Mouse (Mus musculus): ENCODE measurements around the gene Akap13.

DNA sequence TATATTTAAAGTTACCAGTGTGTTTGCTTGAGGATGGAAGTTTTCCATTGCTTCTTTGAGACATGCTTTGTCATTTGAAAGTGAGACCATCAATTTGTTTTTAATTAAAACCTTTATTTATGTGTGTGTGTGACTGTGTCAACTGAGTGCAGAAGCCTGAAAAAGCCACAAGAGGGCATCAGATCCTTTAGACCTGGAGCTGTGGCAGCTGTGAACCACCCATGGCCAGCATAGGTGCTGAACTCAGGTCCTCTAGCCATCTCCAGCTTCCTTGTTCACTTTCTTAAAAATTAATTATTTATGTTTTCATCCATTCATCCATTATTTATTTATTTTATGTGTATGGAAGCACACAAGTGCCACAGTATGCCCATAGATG lies 98.3 kb downstream of the Akap13 start:
- TF ChIP-seq POLR2A (IDR thresholded peaks at IDR 0.05; ENCODE audit: insufficient read depth, low read depth, low read length) (no peak), CTCF (IDR thresholded peaks at IDR 0.05) (peak; percentile 62), EP300 (IDR thresholded peaks at IDR 0.05; ENCODE audit: insufficient read depth, low read depth, low read length) (no peak)

Measured in heart, adult 2 months (tissue).